Comparison of ENCODE assay signal across 25 mouse cellular contexts in the genomic region with DNA sequence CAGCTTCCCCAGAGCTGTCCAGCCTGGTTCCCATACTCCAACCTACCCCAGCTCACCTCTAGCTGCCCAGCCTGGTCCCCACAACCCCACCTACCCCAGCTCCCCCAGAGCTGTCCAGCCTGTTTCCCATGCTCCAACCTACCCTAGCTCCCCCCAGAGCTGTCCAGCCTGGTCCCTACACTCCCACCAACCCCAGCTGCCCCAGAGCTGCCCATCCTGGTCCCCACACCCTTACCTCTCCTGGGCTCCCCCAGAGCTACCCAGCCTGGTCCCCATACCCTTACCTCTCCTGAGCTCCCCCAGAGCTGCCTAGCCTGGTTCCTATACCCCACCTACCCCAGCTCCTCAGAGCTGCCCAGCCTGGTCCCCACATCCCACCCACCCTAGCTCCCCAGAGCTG.
DNase-seq lines count a peak whose midpoint lies in the region; ATAC-seq and TF ChIP-seq lines count a peak whose summit lies in the region.
"Had no signal": no experiment of that assay in that cellular context is flagged by ENCODE, and none has a peak within 500 bp of the region (broad histone marks: within the 10 kb centered on the region; RNA-seq: fewer than 3 reads in every experiment).

No protein-coding gene starts in this region.

- H3K4me3 ChIP-seq in limb, embryonic 12.5 days (replicated peaks) = no peak overlapping the region
- no peak overlapping the region for H3K4me3 ChIP-seq in limb, embryonic 10.5 days
- H3K4me3 ChIP-seq in stomach, embryonic 14.5 days (ENCODE audit: low read depth, low read length) = no peak overlapping the region
- no peak overlapping the region for H3K4me3 ChIP-seq in stomach, postnatal 0 days (ENCODE audit: low read depth, low read length)
- H3K4me3 ChIP-seq: forebrain, embryonic 15.5 days; intestine, embryonic 15.5 days; megakaryocyte, embryonic 14.5 days had no signal

- no peaks in the 10 kb centered on the region for H3K27me3 ChIP-seq in limb, embryonic 12.5 days
- H3K27me3 ChIP-seq in limb, embryonic 10.5 days (ENCODE audit: low read depth, poor library complexity, severe bottlenecking) = no peaks in the 10 kb centered on the region
- H3K27me3 ChIP-seq in stomach, embryonic 14.5 days (ENCODE audit: control insufficient read depth, insufficient read depth, low read length) = no peaks in the 10 kb centered on the region
- H3K27me3 ChIP-seq in stomach, postnatal 0 days (ENCODE audit: control insufficient read depth, insufficient read depth, low read length) = no peaks in the 10 kb centered on the region
- H3K27me3 ChIP-seq: forebrain, embryonic 15.5 days; intestine, embryonic 15.5 days had no signal

- H3K4me1 ChIP-seq in limb, embryonic 12.5 days (replicated peaks) = no peaks in the 10 kb centered on the region
- no peaks in the 10 kb centered on the region for H3K4me1 ChIP-seq in limb, embryonic 10.5 days
- no peaks in the 10 kb centered on the region for H3K4me1 ChIP-seq in stomach, embryonic 14.5 days (ENCODE audit: control insufficient read depth, insufficient read depth, low read length)
- no peaks in the 10 kb centered on the region for H3K4me1 ChIP-seq in stomach, postnatal 0 days (replicated peaks; ENCODE audit: control insufficient read depth, insufficient read depth)
- H3K4me1 ChIP-seq: forebrain, embryonic 15.5 days; intestine, embryonic 15.5 days; megakaryocyte, embryonic 14.5 days had no signal

- no peak overlapping the region for H3K27ac ChIP-seq in limb, embryonic 12.5 days
- H3K27ac ChIP-seq in limb, embryonic 10.5 days = no peak overlapping the region
- no peak overlapping the region for H3K27ac ChIP-seq in stomach, embryonic 14.5 days (ENCODE audit: low read length)
- H3K27ac ChIP-seq in stomach, postnatal 0 days (replicated peaks) = no peak overlapping the region
- H3K27ac ChIP-seq: forebrain, embryonic 15.5 days; intestine, embryonic 15.5 days; kidney, postnatal 0 days had no signal

- H3K4me2 ChIP-seq in limb, embryonic 12.5 days = no peak overlapping the region
- no peak overlapping the region for H3K4me2 ChIP-seq in stomach, embryonic 14.5 days (replicated peaks; ENCODE audit: low read depth, low read length)
- H3K4me2 ChIP-seq in stomach, postnatal 0 days (replicated peaks; ENCODE audit: low read depth) = no peak overlapping the region
- H3K4me2 ChIP-seq: forebrain, embryonic 15.5 days; intestine, embryonic 15.5 days had no signal

- H3K9me3 ChIP-seq in limb, embryonic 12.5 days = no peaks in the 10 kb centered on the region
- no peaks in the 10 kb centered on the region for H3K9me3 ChIP-seq in limb, embryonic 10.5 days (replicated peaks)
- no peaks in the 10 kb centered on the region for H3K9me3 ChIP-seq in stomach, embryonic 14.5 days (ENCODE audit: control insufficient read depth, low read depth, low read length)
- H3K9me3 ChIP-seq in stomach, postnatal 0 days (ENCODE audit: control insufficient read depth, low read length) = no peaks in the 10 kb centered on the region
- H3K9me3 ChIP-seq: forebrain, embryonic 15.5 days; intestine, embryonic 15.5 days; megakaryocyte, embryonic 14.5 days had no signal

- no peak for TF ChIP-seq EP300 in stomach, postnatal 0 days (optimal IDR thresholded peaks at IDR 0.05)

- DNase-seq in heart, adult 11 months = peak; percentile 62
- DNase-seq in heart, postnatal 4 days = no peak
- no peak for DNase-seq in limb, embryonic 10.5 days (ENCODE audit: low spot score)
- DNase-seq in stomach, postnatal 0 days (ENCODE audit: low spot score) = no peak
- DNase-seq in thymus, postnatal 4 days = no peak
- DNase-seq: adrenal gland, postnatal 14 days; cerebellum, adult 11 months; cerebellum, adult 9-10 months; cerebellum, postnatal 36 days; gastrocnemius, postnatal 36 days; kidney, adult 8-10 months; kidney, postnatal 4 days; lung, postnatal 4 days; right cerebral cortex, postnatal 25 days; thymus, adult 18-20 months; thymus, postnatal 25 days had no signal

- no peak overlapping the region for H3K9ac ChIP-seq in limb, embryonic 12.5 days (replicated peaks)
- H3K9ac ChIP-seq in stomach, embryonic 14.5 days (replicated peaks; ENCODE audit: low read depth, low read length) = no peak overlapping the region
- no peak overlapping the region for H3K9ac ChIP-seq in stomach, postnatal 0 days (ENCODE audit: low read length)
- H3K9ac ChIP-seq: forebrain, embryonic 15.5 days; intestine, embryonic 15.5 days had no signal

- no peak for TF ChIP-seq CTCF in stomach, postnatal 0 days (IDR thresholded peaks at IDR 0.05; ENCODE audit: low read depth)

- 0 out of 2 replicates have a peak, but pooled peaks have one; percentile 4 for ATAC-seq in limb, embryonic 12.5 days (ENCODE audit: insufficient number of reproducible peaks, insufficient read depth, low FRiP score, low TSS enrichment, low read depth)
- 0 out of 2 replicates have a peak, but pooled peaks have one; percentile 51 for ATAC-seq in stomach, embryonic 14.5 days (ENCODE audit: insufficient number of reproducible peaks, insufficient read depth, low FRiP score, low read depth)
- ATAC-seq in stomach, postnatal 0 days (ENCODE audit: low FRiP score, low TSS enrichment) = no peak
- ATAC-seq: forebrain, embryonic 15.5 days; hindbrain, embryonic 16.5 days; intestine, embryonic 15.5 days; lung, postnatal 0 days; midbrain, embryonic 16.5 days had no signal

- no peaks in the 10 kb centered on the region for H3K36me3 ChIP-seq in limb, embryonic 12.5 days
- H3K36me3 ChIP-seq in limb, embryonic 10.5 days = no peaks in the 10 kb centered on the region
- H3K36me3 ChIP-seq in stomach, embryonic 14.5 days (ENCODE audit: control insufficient read depth, insufficient read depth, low read length) = no peaks in the 10 kb centered on the region
- no peaks in the 10 kb centered on the region for H3K36me3 ChIP-seq in stomach, postnatal 0 days (ENCODE audit: control insufficient read depth, insufficient read depth, low read length)
- H3K36me3 ChIP-seq: forebrain, embryonic 15.5 days; intestine, embryonic 15.5 days had no signal
